Mouse (Mus musculus) liver, embryonic 11.5 days (tissue): Measurements from ENCODE around the gene Tmprss11g. TPM values are rescaled to one million over a fixed set of nuclear protein-coding genes. Genes with fewer than 3 reads are reported as not detected.

ENCODE experiments used
- ATAC-seq: fragments of 200-750 bp; cut with Nextera tagmentation; replicated peaks from 2 replicates; pipeline ENCODE4 v1.8.0; 2017; ENCODE audit warnings: moderate number of reproducible peaks, mild to moderate bottlenecking, moderate TSS enrichment, moderate library complexity; ENCODE audit not compliant: low FRiP score
- DNase-seq: peaks from one replicate; pipeline ENCODE4 v3.0.0-alpha.2; 2017; ENCODE audit warnings: low spot score
- H3K27ac ChIP-seq: fragments of 300-500 bp; sonication (generic); 2 replicates; pipeline ENCODE4 v1.5.1; 2014; ENCODE audit warnings: mild to moderate bottlenecking, low read depth, low read length, control low read depth
- H3K27me3 ChIP-seq: fragments of 300-500 bp; sonication (generic); replicated peaks from 2 replicates; pipeline ENCODE4 v1.6.1; 2014; ENCODE audit warnings: low read length, mixed read lengths; ENCODE audit not compliant: control insufficient read depth, insufficient read depth
- H3K36me3 ChIP-seq: fragments of 300-500 bp; sonication (generic); 2 replicates; pipeline ENCODE4 v1.6.1; 2014; ENCODE audit warnings: mild to moderate bottlenecking, low read length, moderate library complexity, mixed read lengths; ENCODE audit not compliant: control insufficient read depth, insufficient read depth
- H3K4me1 ChIP-seq: fragments of 300-500 bp; sonication (generic); replicated peaks from 2 replicates; pipeline ENCODE4 v1.6.1; 2014; ENCODE audit warnings: low read length, mixed read lengths; ENCODE audit not compliant: control insufficient read depth, insufficient read depth
- H3K4me2 ChIP-seq: fragments of 300-500 bp; sonication (generic); 2 replicates; pipeline ENCODE4 v1.6.1; 2014; ENCODE audit warnings: mild to moderate bottlenecking, control low read depth, moderate library complexity
- H3K4me3 ChIP-seq: fragments of 300-500 bp; sonication (generic); 2 replicates; pipeline ENCODE4 v1.5.1; 2014; ENCODE audit warnings: low read depth, low read length, control low read depth
- H3K9ac ChIP-seq: fragments of 300-500 bp; sonication (generic); 2 replicates; pipeline ENCODE4 v1.6.1; 2014; ENCODE audit warnings: low read depth, low read length, control low read depth
- H3K9me3 ChIP-seq: fragments of 300-500 bp; sonication (generic); 2 replicates; pipeline ENCODE4 v1.6.1; 2016; ENCODE audit warnings: low read length, inconsistent platforms, mixed read lengths; ENCODE audit not compliant: control insufficient read depth
- WGBS: fragments of 180-500 bp; shearing (Covaris S2); extraction: QIAGEN DNeasy Blood & Tissue Kit; methylation state at CpG from one replicate; pipeline ENCODE4 v1.1.7; 2014; 5-methylcytosine and 5-hydroxymethylcytosine counted together
- polyA plus RNA-seq: library from polyadenylated mRNA; unstranded; fragments of >200 nt; fragmentation: Nextera tagmentation; extraction: Ambion mirVana; gene quantifications from 2 replicates; pipeline ENCODE4 v1.2.1, GENCODE M21; 2014

The Tmprss11g gene
- polyA plus RNA-seq, result not detected in 2 replicates

GRCm38 (mm10) chr5:86518500-86518899 lies at the start of gene Tmprss11g:
Tmprss11g (minus strand) TSS chr5:86518600.
- Histone ChIP-seq H3K9ac (no peak within 1 kb of the TSS), H3K4me1 (no peaks in the 10 kb centered on the region), H3K27me3 (no peaks in the 10 kb centered on the region), H3K9me3 (no peaks in the 10 kb centered on the region), H3K4me3 (no peak within 1 kb of the TSS), H3K27ac (no peak within 1 kb of the TSS), H3K4me2 (no peak within 1 kb of the TSS), H3K36me3 (no peaks in the 10 kb centered on the region)
- WGBS, result 64% methylated on average over 9 of the region's 9 CpGs
- ATAC-seq (no peak), DNase-seq (no peak)

DNA sequence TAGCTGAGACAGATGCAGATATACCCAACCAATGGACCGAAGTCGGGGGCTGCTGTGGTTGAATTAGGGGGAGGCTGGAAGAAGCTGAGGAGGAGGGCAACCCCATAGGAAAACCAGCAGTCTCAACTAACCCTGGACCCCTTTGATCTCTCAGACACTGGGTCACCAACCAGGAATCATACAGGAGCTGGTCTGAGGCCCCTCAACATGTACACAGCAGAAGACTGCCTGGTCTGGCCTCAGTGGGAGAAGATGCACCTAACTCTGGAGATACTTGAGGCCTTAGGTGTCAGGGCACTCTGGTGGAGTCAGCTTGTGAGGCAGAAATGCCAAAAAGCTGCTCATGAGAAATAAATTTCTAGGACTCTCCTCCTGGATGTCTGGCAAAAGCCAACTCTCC lies 28.3 kb upstream of the Tmprss11g start:
- Histone ChIP-seq H3K9me3 (no peaks in the 10 kb centered on the region), H3K27me3 (no peaks in the 10 kb centered on the region), H3K4me3 (no peak overlapping the region), H3K4me2 (no peak overlapping the region), H3K27ac (no peak overlapping the region), H3K4me1 (no peaks in the 10 kb centered on the region), H3K9ac (no peak overlapping the region), H3K36me3 (no peaks in the 10 kb centered on the region)
- 96% methylated on average over 2 of the region's 2 CpGs for WGBS
- no peak for ATAC-seq
- DNase-seq, result no peak

DNA sequence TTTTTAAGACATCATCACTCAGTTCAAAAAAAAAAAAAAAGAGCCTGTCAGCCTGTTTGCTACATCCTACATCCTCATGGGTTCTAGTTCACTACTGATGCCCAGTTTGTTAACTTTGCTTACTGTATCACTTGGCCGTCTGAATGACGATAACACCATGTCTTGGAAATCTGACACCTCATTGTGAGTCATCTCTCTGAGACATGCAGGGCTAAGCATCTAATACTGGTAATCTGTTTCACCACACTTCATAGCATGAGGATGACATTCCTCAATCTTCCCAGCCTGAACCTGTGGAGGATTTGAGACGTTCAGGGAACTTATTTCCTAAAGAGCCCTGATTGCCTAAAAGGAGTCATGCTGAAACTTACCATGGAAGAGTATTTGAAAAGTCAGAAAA lies 22.2 kb upstream of the Tmprss11g start:
- 71% methylated on average over 3 of the region's 3 CpGs for WGBS
- DNase-seq (no peak), ATAC-seq (no peak)
- H3K4me3 ChIP-seq, result no peak overlapping the region
- no peaks in the 10 kb centered on the region for H3K27me3 ChIP-seq
- no peaks in the 10 kb centered on the region for H3K36me3 ChIP-seq
- no peaks in the 10 kb centered on the region for H3K4me1 ChIP-seq
- H3K27ac ChIP-seq, result no peak overlapping the region
- no peaks in the 10 kb centered on the region for H3K9me3 ChIP-seq
- no peak overlapping the region for H3K4me2 ChIP-seq
- H3K9ac ChIP-seq, result no peak overlapping the region

DNA sequence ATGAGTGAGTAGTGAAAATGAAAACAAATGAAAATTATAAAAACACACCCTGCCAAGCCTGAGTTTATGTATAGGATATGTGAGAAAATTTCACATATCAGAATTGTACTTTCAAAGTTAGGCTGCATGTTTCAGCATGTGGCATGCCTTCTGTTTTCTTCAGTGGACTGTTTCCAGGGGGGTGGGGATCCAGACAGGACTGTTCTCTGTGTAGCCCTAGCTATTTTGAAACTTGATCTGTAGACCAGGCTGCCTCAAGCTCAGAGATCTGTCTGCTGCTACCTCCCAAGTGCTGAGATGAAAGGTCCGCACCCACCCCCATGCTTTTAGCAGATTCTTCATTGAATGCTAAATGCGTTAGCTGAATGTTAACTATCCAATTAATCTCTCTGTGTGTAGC lies 10.3 kb upstream of the Tmprss11g start:
- Histone ChIP-seq H3K9me3 (no peaks in the 10 kb centered on the region), H3K27ac (no peak overlapping the region), H3K9ac (no peak overlapping the region), H3K4me2 (no peak overlapping the region), H3K36me3 (no peaks in the 10 kb centered on the region), H3K4me3 (no peak overlapping the region), H3K4me1 (no peaks in the 10 kb centered on the region), H3K27me3 (no peaks in the 10 kb centered on the region)
- DNase-seq (no peak), ATAC-seq (no peak)
- 73% methylated on average over 2 of the region's 2 CpGs for WGBS

DNA sequence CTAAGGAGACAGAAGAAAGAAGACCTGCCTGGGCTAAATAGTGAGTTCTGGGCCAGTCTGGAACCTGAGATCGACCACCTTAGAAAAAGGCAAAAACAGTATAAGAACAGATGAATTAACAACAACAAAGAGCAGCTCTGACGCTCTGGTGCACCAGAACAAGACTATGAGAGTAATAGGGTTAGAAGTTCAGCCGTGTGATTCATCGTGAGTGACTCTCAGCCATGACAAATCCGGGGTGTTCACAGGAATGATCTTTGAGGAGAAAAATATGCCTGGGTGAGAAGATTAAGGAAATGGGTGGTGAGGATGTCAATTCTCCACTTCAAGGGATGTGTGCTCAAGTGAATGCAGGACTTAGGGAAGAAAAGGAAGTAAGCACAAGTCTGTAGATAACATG lies 6.9 kb downstream of the Tmprss11g start:
- 78% methylated on average over 5 of the region's 5 CpGs for WGBS
- Histone ChIP-seq H3K4me2 (no peak overlapping the region), H3K27me3 (no peaks in the 10 kb centered on the region), H3K4me1 (no peaks in the 10 kb centered on the region), H3K4me3 (no peak overlapping the region), H3K36me3 (no peaks in the 10 kb centered on the region), H3K27ac (no peak overlapping the region), H3K9ac (no peak overlapping the region), H3K9me3 (no peaks in the 10 kb centered on the region)
- ATAC-seq (no peak), DNase-seq (no peak)

- Histone ChIP-seq H3K27ac (no peak overlapping the region), H3K4me2 (no peak overlapping the region), H3K4me3 (no peak overlapping the region), H3K36me3 (no peaks in the 10 kb centered on the region), H3K27me3 (no peaks in the 10 kb centered on the region), H3K9me3 (no peaks in the 10 kb centered on the region), H3K4me1 (no peaks in the 10 kb centered on the region), H3K9ac (no peak overlapping the region)
- no peak for DNase-seq
- 71% methylated on average over 1 of the region's 1 CpGs for WGBS
- ATAC-seq, result no peak
These were observed 24.9 kb downstream of the Tmprss11g start for GRCm38 (mm10) chr5:86493453-86493852.

- no peak overlapping the region for H3K4me2 ChIP-seq
- no peak overlapping the region for H3K27ac ChIP-seq
- H3K4me1 ChIP-seq, result no peaks in the 10 kb centered on the region
- no peak overlapping the region for H3K4me3 ChIP-seq
- no peak for DNase-seq
- no peak for ATAC-seq
- H3K9me3 ChIP-seq, result no peaks in the 10 kb centered on the region
- H3K27me3 ChIP-seq, result no peaks in the 10 kb centered on the region
- H3K36me3 ChIP-seq, result no peaks in the 10 kb centered on the region
- 61% methylated on average over 2 of the region's 2 CpGs for WGBS
- H3K9ac ChIP-seq, result no peak overlapping the region
These were observed 35.8 kb downstream of the Tmprss11g start for GRCm38 (mm10) chr5:86482562-86482961.

- no peak overlapping the region for H3K4me3 ChIP-seq
- H3K9me3 ChIP-seq, result no peaks in the 10 kb centered on the region
- no peaks in the 10 kb centered on the region for H3K27me3 ChIP-seq
- ATAC-seq (no peak), DNase-seq (no peak)
- no peak overlapping the region for H3K9ac ChIP-seq
- no peak overlapping the region for H3K4me2 ChIP-seq
- no peaks in the 10 kb centered on the region for H3K4me1 ChIP-seq
- WGBS, result 75% methylated on average over 1 of the region's 1 CpGs
- H3K36me3 ChIP-seq, result no peaks in the 10 kb centered on the region
- H3K27ac ChIP-seq, result no peak overlapping the region
These were observed 36.4 kb downstream of the Tmprss11g start for GRCm38 (mm10) chr5:86482031-86482430.

- Histone ChIP-seq H3K36me3 (no peaks in the 10 kb centered on the region), H3K4me1 (no peaks in the 10 kb centered on the region), H3K4me2 (no peak overlapping the region), H3K27me3 (no peaks in the 10 kb centered on the region), H3K4me3 (no peak overlapping the region), H3K9me3 (no peaks in the 10 kb centered on the region), H3K9ac (no peak overlapping the region), H3K27ac (no peak overlapping the region)
- ATAC-seq, result no peak
- DNase-seq, result no peak
- 73% methylated on average over 9 of the region's 9 CpGs for WGBS
These were observed 44.5 kb downstream of the Tmprss11g start for GRCm38 (mm10) chr5:86473859-86474258.
